Mouse (Mus musculus) Patski (cell line): ENCODE measurements at regions not wholly inside any gene's neighbourhood (a gene's known extent, or its start where the extent isn't known, plus 50 kb on each side); places are given as distances from the start of the nearest gene placed in this dataset.

ENCODE experiments used
- ATAC-seq: fragments of 100-300 bp; one replicate; pipeline ENCODE4 v1.8.0; 2021
- CTCF ChIA-PET: fragments of 350-600 bp; sonication (Branson Sonifier 250); formaldehyde crosslinking; loops from one replicate; lab custom pipeline; 2022; ENCODE audit warnings: inconsistent platforms; lab: Charles Lee
- POLR2A ChIA-PET: fragments of 350-600 bp; sonication (Branson Sonifier 250); formaldehyde crosslinking; loops from one replicate; lab custom pipeline; 2022; ENCODE audit warnings: antibody characterized with exemption, inconsistent platforms; lab: Charles Lee
- DNase-seq: peaks from one replicate; pipeline ENCODE4 v3.0.0-alpha.2; 2011; ENCODE audit warnings: low read depth, low spot score
- H3K27me3 ChIP-seq: fragments of 371-371 bp; one replicate; pipeline ENCODE4 v1.5.1; 2021
- CTCF ChIP-seq: fragments of 100-300 bp; IDR thresholded peaks from one replicate; pipeline ENCODE4 v1.5.1; 2021
- in situ Hi-C: fragments of 300-500 bp; cut with MboI; formaldehyde crosslinking; loops from 3 replicates; pipeline ENCODE4 v1.11.1; 2018; ENCODE audit warnings: low pct_unique_long_range_greater_than_20kb, mixed read lengths

GRCm38 (mm10) chr16:86347753-86348152 lies 446.1 kb upstream of the Adamts5 start:
- ChIA-PET CTCF (interaction anchor here (1.0 kb wide), 1 partner anchor 541 kb away, joined by 3 read pairs; no protein-coding TSS in a partner anchor), POLR2A (no interaction called here)
- ATAC-seq (no peak), DNase-seq (no peak)
- in situ Hi-C loops: loop anchor here (5.0 kb wide), 1 partner anchor 55 kb away; no protein-coding TSS in a partner anchor
- no peak for TF ChIP-seq CTCF
- no peaks in the 10 kb centered on the region for H3K27me3 ChIP-seq

- in situ Hi-C loops: loop anchor here (5.0 kb wide), 1 partner anchor 55 kb away; no protein-coding TSS in a partner anchor
- no peak for TF ChIP-seq CTCF
- ATAC-seq: peak; percentile 96
These were observed 445.3 kb upstream of the Adamts5 start for GRCm38 (mm10) chr16:86346916-86347315.

GRCm38 (mm10) chr16:86340311-86340710 lies 438.7 kb upstream of the Adamts5 start:
- TF ChIP-seq CTCF: no peak
- ChIA-PET CTCF (no interaction called here), POLR2A (no interaction called here)
- DNase-seq (no peak), ATAC-seq (no peak)
- H3K27me3 ChIP-seq: no peaks in the 10 kb centered on the region
- in situ Hi-C loops: no loop called here

More at GRCm38 (mm10) chr16:86346916-86347315, 445.3 kb upstream of the Adamts5 start:
- peak; percentile 75 for DNase-seq
- ChIA-PET POLR2A (interaction anchor here (0.6 kb wide), 1 partner anchor 49 kb away, joined by 8 read pairs; no protein-coding TSS in a partner anchor), CTCF (interaction anchor here (1.0 to 1.4 kb wide), 2 partner anchors 11 to 298 kb away, joined by 4 read pairs; no protein-coding TSS in a partner anchor)
- no peaks in the 10 kb centered on the region for H3K27me3 ChIP-seq

- ATAC-seq (no peak), DNase-seq (no peak)
- H3K27me3 ChIP-seq: no peaks in the 10 kb centered on the region
- CTCF ChIA-PET: no interaction called here
- in situ Hi-C loops: no loop called here
- POLR2A ChIA-PET: no interaction called here
- TF ChIP-seq CTCF: no peak
These were observed 423.8 kb upstream of the Adamts5 start for GRCm38 (mm10) chr16:86325406-86325805.

- no peak for ATAC-seq
- in situ Hi-C loops: no loop called here
- no peak for TF ChIP-seq CTCF
- POLR2A ChIA-PET: no interaction called here
- CTCF ChIA-PET: no interaction called here
- no peak for DNase-seq
- no peaks in the 10 kb centered on the region for H3K27me3 ChIP-seq
These were observed 417.3 kb upstream of the Adamts5 start for GRCm38 (mm10) chr16:86318898-86319297.

GRCm38 (mm10) chr16:86309696-86310095 lies 408.1 kb upstream of the Adamts5 start:
- POLR2A ChIA-PET: no interaction called here
- CTCF ChIA-PET: no interaction called here
- DNase-seq (no peak), ATAC-seq (no peak)
- TF ChIP-seq CTCF: no peak
- in situ Hi-C loops: loop anchor here (10.0 kb wide), 1 partner anchor 105 kb away; no protein-coding TSS in a partner anchor
- no peaks in the 10 kb centered on the region for H3K27me3 ChIP-seq

- POLR2A ChIA-PET: no interaction called here
- ATAC-seq: peak; percentile 81
- in situ Hi-C loops: loop anchor here (5.0 to 10.0 kb wide), 5 partner anchors 111 to 943 kb away; partner anchors contain the start of gene Adamts5
- no peak for TF ChIP-seq CTCF
- H3K27me3 ChIP-seq: no peaks in the 10 kb centered on the region
- DNase-seq: peak; percentile 31
- CTCF ChIA-PET: no interaction called here
These were observed 402.2 kb upstream of the Adamts5 start for GRCm38 (mm10) chr16:86303869-86304268.

GRCm38 (mm10) chr16:86302451-86303145 lies 401.0 kb upstream of the Adamts5 start:
- ATAC-seq: peak; percentile 90
- DNase-seq: peak; percentile 64
- no peaks in the 10 kb centered on the region for H3K27me3 ChIP-seq
- POLR2A ChIA-PET: interaction anchor here (0.7 kb wide), 1 partner anchor 39 kb away, joined by 5 read pairs; no protein-coding TSS in a partner anchor
- peak; percentile 49 for TF ChIP-seq CTCF
- CTCF ChIA-PET: interaction anchor here (0.8 to 1.6 kb wide), 8 partner anchors 9 to 495 kb away, joined by 3 to 6 read pairs (median 4); no protein-coding TSS in a partner anchor
- in situ Hi-C loops: loop anchor here (5.0 to 10.0 kb wide), 5 partner anchors 112 to 945 kb away; partner anchors contain the start of gene Adamts5

- no peak for DNase-seq
- POLR2A ChIA-PET: no interaction called here
- in situ Hi-C loops: no loop called here
These were observed 392.8 kb upstream of the Adamts5 start for GRCm38 (mm10) chr16:86294436-86294835.

GRCm38 (mm10) chr16:86281326-86281725 lies 379.7 kb upstream of the Adamts5 start:
- CTCF ChIA-PET: interaction anchor here (1.2 to 1.6 kb wide), 2 partner anchors 13 kb away, joined by 3 read pairs; no protein-coding TSS in a partner anchor
- no peak for ATAC-seq
- DNase-seq: no peak
- TF ChIP-seq CTCF: no peak
- POLR2A ChIA-PET: no interaction called here
- H3K27me3 ChIP-seq: no peaks in the 10 kb centered on the region
- in situ Hi-C loops: no loop called here

More at GRCm38 (mm10) chr16:86294436-86294835, 392.8 kb upstream of the Adamts5 start:
- CTCF ChIA-PET: interaction anchor here (1.1 kb wide), 1 partner anchor 13 kb away, joined by 3 read pairs; no protein-coding TSS in a partner anchor
- TF ChIP-seq CTCF: no peak
- ATAC-seq: no peak
- no peaks in the 10 kb centered on the region for H3K27me3 ChIP-seq

- in situ Hi-C loops: no loop called here
- POLR2A ChIA-PET: no interaction called here
- CTCF ChIA-PET: no interaction called here
- no peak for DNase-seq
- no peak for ATAC-seq
- no peak for TF ChIP-seq CTCF
- H3K27me3 ChIP-seq: no peaks in the 10 kb centered on the region
These were observed 375.4 kb upstream of the Adamts5 start for GRCm38 (mm10) chr16:86277031-86277430.
